Mouse (Mus musculus) spleen, adult 2 months (tissue): ENCODE data around the gene Homer3.

Source experiments
- CTCF ChIP-seq: fragments of 200-500 bp; IDR thresholded peaks from 2 replicates; pipeline ENCODE4 v1.5.1; 2011; ENCODE audit warnings: mild to moderate bottlenecking, inconsistent platforms; ENCODE audit not compliant: insufficient read depth, insufficient read length, insufficient replicate concordance; ENCODE audit errors: extremely low read depth
- POLR2A ChIP-seq: fragments of 200-500 bp; IDR thresholded peaks from 2 replicates; pipeline ENCODE4 v1.6.1; 2011; ENCODE audit warnings: low read depth, low read length, inconsistent platforms

DNA sequence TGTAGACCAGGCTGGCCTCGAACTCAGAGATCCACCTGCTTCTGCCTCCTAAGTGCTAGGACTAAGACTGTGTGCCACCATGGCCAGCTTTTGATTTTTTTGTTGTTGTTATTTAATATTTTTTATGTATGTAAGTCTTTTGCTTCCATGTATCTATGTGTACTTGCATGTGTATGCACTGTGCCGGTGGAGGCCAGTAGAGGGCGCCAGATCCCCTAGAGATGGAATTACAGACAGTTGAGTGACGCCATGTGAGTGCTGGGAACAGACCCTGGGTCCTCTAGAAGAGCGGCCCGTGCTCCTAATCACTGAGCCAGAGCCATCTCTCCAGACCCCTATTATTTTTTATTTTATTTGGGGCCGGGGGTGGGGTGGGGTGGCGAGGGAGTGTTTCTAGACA lies 4.1 kb downstream of the Homer3 start:
- TF ChIP-seq POLR2A (no peak), CTCF (peak; percentile 23; the same call in 1 of the 2 replicates)
